Mouse (Mus musculus) spleen, adult 2 months (tissue): ENCODE data around the gene Tulp4.

Experiments
- CTCF ChIP-seq: fragments of 200-500 bp; IDR thresholded peaks from 2 replicates; pipeline ENCODE4 v1.5.1; 2011; ENCODE audit warnings: mild to moderate bottlenecking, inconsistent platforms; ENCODE audit not compliant: insufficient read depth, insufficient read length, insufficient replicate concordance; ENCODE audit errors: extremely low read depth
- POLR2A ChIP-seq: fragments of 200-500 bp; IDR thresholded peaks from 2 replicates; pipeline ENCODE4 v1.6.1; 2011; ENCODE audit warnings: low read depth, low read length, inconsistent platforms

DNA sequence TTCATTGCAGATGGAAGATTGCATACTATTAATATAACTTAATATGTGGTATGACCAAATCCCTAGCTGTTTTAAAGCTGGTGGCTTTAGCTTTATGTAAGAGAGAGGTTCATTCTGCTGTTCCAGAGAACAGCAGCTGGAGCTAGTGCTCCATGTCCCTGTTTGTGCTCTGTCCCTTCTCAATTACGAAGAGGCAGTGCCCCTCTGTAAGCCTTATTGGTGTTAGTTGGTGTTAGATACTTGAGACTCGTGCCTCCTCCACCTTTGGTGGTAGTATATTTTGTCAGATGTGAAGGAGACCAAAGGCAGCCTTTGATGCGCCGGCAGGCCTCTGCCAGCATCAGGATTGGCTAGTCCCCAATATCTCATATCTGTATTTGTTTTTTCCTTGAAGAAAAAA is 92.9 kb downstream of the Tulp4 start:
- TF ChIP-seq POLR2A (no peak), CTCF (no peak)
